Mouse (Mus musculus) liver, postnatal 0 days (tissue): ENCODE results near the gene Mvk. TPM values are rescaled to one million over a fixed set of nuclear protein-coding genes. Genes with fewer than 3 reads are reported as not detected.

Experiments
- ATAC-seq: fragments of 200-750 bp; cut with Nextera tagmentation; 2 replicates; pipeline ENCODE4 v1.8.0; 2017; ENCODE audit warnings: mild to moderate bottlenecking, moderate library complexity
- DNase-seq: peaks from one replicate; pipeline ENCODE4 v3.0.0-alpha.2; 2016
- H3K27ac ChIP-seq: fragments of 300-500 bp; sonication (generic); 2 replicates; pipeline ENCODE4 v1.5.1; 2014; ENCODE audit warnings: antibody characterized with exemption, moderate library complexity, mild to moderate bottlenecking, low read depth
- H3K27me3 ChIP-seq: fragments of 300-500 bp; sonication (generic); 2 replicates; pipeline ENCODE4 v1.6.1; 2014; ENCODE audit warnings: low read length, control low read depth, mixed read lengths; ENCODE audit not compliant: insufficient read depth
- H3K36me3 ChIP-seq: fragments of 300-500 bp; sonication (generic); replicated peaks from 2 replicates; pipeline ENCODE4 v1.6.1; 2014; ENCODE audit warnings: mild to moderate bottlenecking, control low read depth, low read length, moderate library complexity, mixed read lengths; ENCODE audit not compliant: insufficient read depth
- H3K4me1 ChIP-seq: fragments of 300-500 bp; sonication (generic); 2 replicates; pipeline ENCODE4 v1.6.1; 2014; ENCODE audit warnings: antibody characterized with exemption, mild to moderate bottlenecking, control low read depth; ENCODE audit not compliant: insufficient read depth
- H3K4me2 ChIP-seq: fragments of 300-500 bp; sonication (generic); 2 replicates; pipeline ENCODE4 v1.6.1; 2014; ENCODE audit warnings: low read depth, mild to moderate bottlenecking, low read length, moderate library complexity, mixed read lengths
- H3K4me3 ChIP-seq: fragments of 300-500 bp; sonication (generic); 2 replicates; pipeline ENCODE4 v1.5.1; 2014; ENCODE audit warnings: low read depth, low read length
- H3K9ac ChIP-seq: fragments of 300-500 bp; sonication (generic); replicated peaks from 2 replicates; pipeline ENCODE4 v1.6.1; 2014; ENCODE audit warnings: mild to moderate bottlenecking, moderate library complexity
- H3K9me3 ChIP-seq: fragments of 300-500 bp; sonication (generic); 2 replicates; pipeline ENCODE4 v1.6.1; 2016; ENCODE audit warnings: mild to moderate bottlenecking, control low read depth, low read length, mixed read lengths
- CTCF ChIP-seq: sonication (generic); IDR thresholded peaks from 2 replicates; pipeline ENCODE4 v1.5.1; 2016; ENCODE audit warnings: antibody characterized with exemption, low read depth
- EP300 ChIP-seq: IDR thresholded peaks from 2 replicates; pipeline ENCODE4 v1.6.1; 2016; ENCODE audit warnings: antibody characterized with exemption, low read depth, mild to moderate bottlenecking
- WGBS: fragments of 180-500 bp; shearing (Covaris S2); extraction: QIAGEN DNeasy Blood & Tissue Kit; methylation state at CpG from one replicate; pipeline ENCODE4 v1.1.7; 2014; ENCODE audit not compliant: insufficient replicate concordance; 5-methylcytosine and 5-hydroxymethylcytosine counted together
- polyA plus RNA-seq: library from polyadenylated mRNA; unstranded; fragments of >200 nt; fragmentation: Nextera tagmentation; extraction: Ambion mirVana; gene quantifications from 2 replicates; pipeline ENCODE4 v1.2.1, GENCODE M21; 2015

Mvk gene
- 9.4 and 10.7 TPM in 2 replicates for polyA plus RNA-seq

GRCm38 (mm10) chr5:114443566-114444367, at the start of gene Mvk, which contains the start of gene Mmab:
Mvk (plus strand) TSS chr5:114444269.
Mmab (minus strand) TSS chr5:114444060.
- 2% methylated on average over 39 of the region's 43 CpGs for WGBS
- peak within 1 kb of the TSS; percentile 88 for H3K4me2 ChIP-seq
- ATAC-seq: peak; percentile 98
- DNase-seq: peak; percentile 96
- H3K9ac ChIP-seq: peak within 1 kb of the TSS; percentile 60
- H3K27me3 ChIP-seq: no peaks in the 10 kb centered on the region
- no peak for TF ChIP-seq CTCF
- TF ChIP-seq EP300: peak; percentile 83
- H3K27ac ChIP-seq: peak within 1 kb of the TSS; percentile 64
- peaks cover 11% of the 10 kb centered on the region; the same call in 1 of the 2 replicates for H3K4me1 ChIP-seq
- no peaks in the 10 kb centered on the region for H3K9me3 ChIP-seq
- H3K4me3 ChIP-seq: peak within 1 kb of the TSS; percentile 57
- H3K36me3 ChIP-seq: no peaks in the 10 kb centered on the region; the same call in 1 of the 2 replicates

- Histone ChIP-seq H3K4me3 (no peak overlapping the region), H3K9me3 (no peaks in the 10 kb centered on the region), H3K4me2 (no peak overlapping the region), H3K36me3 (peaks cover 93% of the 10 kb centered on the region), H3K27ac (no peak overlapping the region), H3K27me3 (no peaks in the 10 kb centered on the region), H3K9ac (no peak overlapping the region), H3K4me1 (no peaks in the 10 kb centered on the region)
- DNase-seq (no peak), ATAC-seq (no peak)
- WGBS: 94% methylated on average over 14 of the region's 14 CpGs
- TF ChIP-seq CTCF: no peak
- no peak for TF ChIP-seq EP300
Observed at GRCm38 (mm10) chr5:114406592-114406991, 37.5 kb upstream of the Mvk start.

- Histone ChIP-seq H3K27me3 (no peaks in the 10 kb centered on the region), H3K36me3 (peaks cover 93% of the 10 kb centered on the region), H3K9me3 (no peaks in the 10 kb centered on the region), H3K4me3 (no peak overlapping the region), H3K9ac (no peak overlapping the region), H3K4me2 (no peak overlapping the region), H3K27ac (no peak overlapping the region), H3K4me1 (no peaks in the 10 kb centered on the region)
- TF ChIP-seq CTCF (no peak), EP300 (no peak)
- DNase-seq (no peak), ATAC-seq (no peak)
- WGBS: 81% methylated on average over 10 of the region's 10 CpGs
Observed at GRCm38 (mm10) chr5:114407269-114407668, 36.8 kb upstream of the Mvk start.

- no peak overlapping the region for H3K27ac ChIP-seq
- no peaks in the 10 kb centered on the region for H3K4me1 ChIP-seq
- TF ChIP-seq EP300 (no peak), CTCF (no peak)
- 87% methylated on average over 9 of the region's 9 CpGs for WGBS
- H3K9me3 ChIP-seq: no peaks in the 10 kb centered on the region
- ATAC-seq (no peak), DNase-seq (no peak)
- H3K27me3 ChIP-seq: no peaks in the 10 kb centered on the region
- no peak overlapping the region for H3K9ac ChIP-seq
- H3K4me2 ChIP-seq: no peak overlapping the region
- no peak overlapping the region for H3K4me3 ChIP-seq
- peaks cover 93% of the 10 kb centered on the region for H3K36me3 ChIP-seq
Observed at GRCm38 (mm10) chr5:114407810-114408209, 36.3 kb upstream of the Mvk start.

GRCm38 (mm10) chr5:114408846-114409245, 35.2 kb upstream of the Mvk start:
- no peaks in the 10 kb centered on the region for H3K4me1 ChIP-seq
- no peak overlapping the region for H3K27ac ChIP-seq
- no peaks in the 10 kb centered on the region for H3K9me3 ChIP-seq
- H3K4me2 ChIP-seq: no peak overlapping the region
- H3K4me3 ChIP-seq: no peak overlapping the region
- DNase-seq (no peak), ATAC-seq (no peak)
- no peak overlapping the region for H3K9ac ChIP-seq
- TF ChIP-seq CTCF: no peak
- no peak for TF ChIP-seq EP300
- 86% methylated on average over 11 of the region's 11 CpGs for WGBS
- H3K27me3 ChIP-seq: no peaks in the 10 kb centered on the region
- peaks cover 91% of the 10 kb centered on the region for H3K36me3 ChIP-seq

- no peak overlapping the region for H3K4me2 ChIP-seq
- WGBS: 90% methylated on average over 13 of the region's 13 CpGs
- ATAC-seq: no peak
- DNase-seq: no peak
- no peaks in the 10 kb centered on the region for H3K9me3 ChIP-seq
- no peak overlapping the region for H3K4me3 ChIP-seq
- no peaks in the 10 kb centered on the region for H3K4me1 ChIP-seq
- H3K9ac ChIP-seq: no peak overlapping the region
- TF ChIP-seq EP300 (no peak), CTCF (no peak)
- H3K27ac ChIP-seq: no peak overlapping the region
- H3K36me3 ChIP-seq: peaks cover 91% of the 10 kb centered on the region
- H3K27me3 ChIP-seq: no peaks in the 10 kb centered on the region
Observed at GRCm38 (mm10) chr5:114410429-114410828, 33.6 kb upstream of the Mvk start.
